Mouse (Mus musculus) embryo, embryonic 10.5 days (tissue): Measurements from ENCODE around the gene Usp6nl.

Source experiments
- DNase-seq: peaks from one replicate; pipeline ENCODE4 v3.0.0-alpha.2; 2015; ENCODE audit warnings: low spot score

Gene Usp6nl

GRCm38 (mm10) chr2:6417158-6417557 is 94.7 kb downstream of the Usp6nl start:
- no peak for DNase-seq

- no peak for DNase-seq
Measured at GRCm38 (mm10) chr2:6423661-6424550, 101.4 kb downstream of the Usp6nl start.

DNA sequence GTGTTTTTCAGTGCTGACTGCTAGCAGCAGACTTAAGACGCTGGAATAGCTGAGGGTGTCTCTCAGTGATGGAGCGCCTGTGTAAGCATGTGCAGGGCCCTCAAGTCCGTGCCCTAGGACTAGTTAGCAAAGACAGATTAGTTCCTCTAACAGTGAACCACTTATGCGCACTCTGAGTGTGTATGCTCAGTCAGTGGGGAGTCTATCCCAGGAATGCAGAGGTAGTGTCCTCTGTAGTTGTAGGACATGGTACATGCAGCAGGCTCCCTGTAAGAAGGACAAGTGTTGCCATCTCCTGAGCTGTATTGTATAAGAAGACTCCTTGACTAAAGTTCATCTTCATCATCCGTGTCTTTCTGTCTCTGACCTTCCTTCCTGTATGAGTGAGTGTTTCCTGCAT is 102.4 kb downstream of the Usp6nl start:
- DNase-seq = no peak

DNA sequence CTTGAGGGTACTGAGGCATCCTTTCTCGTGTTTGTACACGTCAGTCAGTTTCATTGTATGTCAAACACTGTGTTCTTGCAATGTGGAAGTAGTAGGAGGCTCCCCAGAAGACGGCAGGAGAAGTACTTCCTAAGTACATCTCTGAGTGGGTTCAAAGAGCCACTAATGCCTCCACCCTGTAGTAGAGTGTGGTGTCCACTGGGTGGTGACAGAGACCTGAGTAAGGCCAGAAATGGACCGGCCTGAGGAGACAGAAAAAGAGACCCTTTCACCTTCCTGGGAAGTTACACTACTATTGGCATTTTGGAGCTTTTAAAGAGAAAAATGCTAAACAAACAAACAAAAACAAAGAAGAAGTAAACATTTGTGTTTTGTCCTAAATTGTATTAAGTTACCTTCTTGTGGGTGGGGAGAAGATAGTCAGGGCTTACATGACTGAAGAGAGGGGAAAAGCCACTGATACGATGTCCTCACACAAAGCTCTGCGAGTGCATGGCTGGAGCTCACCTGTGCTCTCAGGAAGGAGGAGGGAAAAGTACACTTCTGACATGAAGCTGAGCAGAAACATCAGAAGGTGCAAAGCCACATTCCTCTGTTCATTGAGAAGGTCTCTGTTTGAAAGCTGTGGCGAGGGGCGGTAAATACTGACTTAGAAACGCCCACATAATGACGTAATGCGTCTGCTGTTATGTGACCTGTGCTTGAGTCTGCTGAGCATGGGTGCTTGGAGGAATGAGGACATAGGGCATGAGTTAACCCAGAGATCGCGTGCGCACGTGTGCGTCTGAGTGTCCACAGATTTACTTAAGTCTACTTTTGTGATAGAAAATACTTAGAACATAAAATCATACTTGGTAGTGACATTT is 113.9 kb downstream of the Usp6nl start:
- DNase-seq = peak; percentile 73

DNA sequence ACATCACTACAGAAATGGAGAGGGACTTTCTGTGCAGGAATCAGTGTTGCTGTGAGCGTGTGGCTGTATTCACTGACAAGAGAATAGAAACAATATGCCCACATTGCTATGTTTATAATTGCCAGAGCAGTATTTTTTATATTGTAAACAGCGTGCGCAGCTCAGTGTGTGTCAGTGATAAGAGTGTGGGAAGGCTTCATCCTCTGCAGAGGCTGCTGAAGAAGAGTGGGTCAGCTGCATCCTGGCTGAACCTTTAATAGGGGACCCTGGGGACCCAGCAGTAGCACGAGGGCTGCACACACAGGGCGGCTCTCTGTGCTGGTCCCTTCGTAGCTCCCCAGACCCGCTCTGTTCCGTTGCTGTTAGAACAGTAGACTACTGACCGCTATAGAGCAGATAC is 119.2 kb downstream of the Usp6nl start:
- no peak for DNase-seq

- no peak for DNase-seq
Measured at GRCm38 (mm10) chr2:6442302-6442701, 119.8 kb downstream of the Usp6nl start.

DNA sequence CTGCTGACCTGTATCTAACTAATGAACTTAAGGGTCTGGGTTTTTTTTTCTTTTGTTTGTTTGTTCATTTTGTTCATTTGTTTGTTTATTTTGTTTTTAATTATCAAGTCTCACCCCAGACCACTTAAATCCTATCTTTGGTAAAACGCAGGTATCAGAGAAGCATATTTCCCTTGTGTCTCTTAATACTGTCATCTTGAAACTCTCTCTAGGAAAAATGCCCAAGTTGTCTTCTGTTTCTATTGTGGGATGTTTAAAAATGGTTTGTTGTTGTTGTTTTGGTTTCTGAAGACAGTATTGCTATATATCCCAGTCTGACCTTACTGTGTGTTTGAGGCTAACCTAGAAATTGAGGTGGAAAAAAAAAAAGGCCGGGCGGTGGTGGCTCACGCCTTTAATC is 121.5 kb downstream of the Usp6nl start:
- no peak for DNase-seq

GRCm38 (mm10) chr2:6444723-6445169 is 122.3 kb downstream of the Usp6nl start:
- no peak for DNase-seq

DNA sequence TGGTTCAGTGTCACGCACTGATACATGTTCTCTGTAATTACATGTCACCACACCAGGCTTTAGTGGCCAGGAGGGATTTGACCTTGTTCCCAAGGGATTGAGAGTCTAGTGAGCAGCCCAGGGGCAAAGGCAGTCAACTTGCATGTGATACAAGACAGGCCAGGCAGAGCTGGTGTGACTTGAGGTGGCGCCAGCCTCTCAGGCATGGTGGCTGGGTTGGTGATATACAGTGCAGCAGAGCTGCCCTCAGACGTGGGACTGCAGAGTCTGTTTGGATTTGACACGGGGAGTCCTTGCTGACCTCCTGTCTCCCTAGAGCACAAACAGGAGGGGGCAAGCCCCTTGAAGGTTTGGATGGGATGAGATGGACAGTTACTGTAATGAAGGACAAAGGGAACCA is 123.4 kb downstream of the Usp6nl start:
- no peak for DNase-seq

- no peak for DNase-seq
Measured at GRCm38 (mm10) chr2:6448880-6449279, 126.4 kb downstream of the Usp6nl start.

DNA sequence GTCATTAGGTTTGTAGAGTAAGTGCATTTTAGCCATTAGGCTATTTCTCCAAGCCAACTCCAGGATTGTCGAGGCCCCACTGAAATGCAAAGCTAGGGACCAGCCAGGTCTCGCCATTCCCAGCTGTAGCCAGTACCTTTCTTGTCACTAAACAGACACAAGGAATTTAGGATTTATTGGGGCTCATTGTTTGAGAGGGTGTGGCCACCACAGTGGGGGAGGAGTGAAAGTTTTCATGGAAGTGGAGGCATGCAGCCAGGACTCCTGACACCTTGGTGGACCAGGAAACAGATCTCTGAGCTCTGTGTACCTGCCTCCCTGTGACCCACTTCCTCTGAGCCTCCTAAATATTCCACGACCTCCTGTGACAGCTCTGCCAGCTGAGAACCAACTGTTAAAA is 127.2 kb downstream of the Usp6nl start:
- DNase-seq = no peak

- no peak for DNase-seq
Measured at GRCm38 (mm10) chr2:6450544-6450943, 128.1 kb downstream of the Usp6nl start.

GRCm38 (mm10) chr2:6454941-6455516 is 132.6 kb downstream of the Usp6nl start:
- DNase-seq = no peak

- DNase-seq = no peak
Measured at GRCm38 (mm10) chr2:6459282-6460047, 137.0 kb downstream of the Usp6nl start.

DNA sequence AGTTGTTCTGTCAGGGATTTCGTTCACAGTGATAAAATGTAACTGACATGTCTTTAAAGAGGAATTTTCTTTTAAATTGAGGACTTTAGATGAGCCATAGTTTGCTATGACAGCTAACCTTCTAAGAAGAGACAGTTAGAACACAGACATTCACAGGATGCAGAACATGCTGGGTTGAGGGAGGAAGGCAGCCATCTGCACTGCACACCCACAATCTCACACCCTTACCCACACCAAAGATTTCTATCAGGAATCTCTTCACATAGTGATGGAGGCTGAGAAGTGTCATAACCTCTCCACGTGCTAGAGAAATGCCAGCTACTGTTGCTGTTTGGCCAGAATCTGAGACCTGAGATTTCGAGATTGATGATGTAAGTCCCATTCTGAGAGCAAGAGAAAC is 139.8 kb downstream of the Usp6nl start:
- no peak for DNase-seq

DNA sequence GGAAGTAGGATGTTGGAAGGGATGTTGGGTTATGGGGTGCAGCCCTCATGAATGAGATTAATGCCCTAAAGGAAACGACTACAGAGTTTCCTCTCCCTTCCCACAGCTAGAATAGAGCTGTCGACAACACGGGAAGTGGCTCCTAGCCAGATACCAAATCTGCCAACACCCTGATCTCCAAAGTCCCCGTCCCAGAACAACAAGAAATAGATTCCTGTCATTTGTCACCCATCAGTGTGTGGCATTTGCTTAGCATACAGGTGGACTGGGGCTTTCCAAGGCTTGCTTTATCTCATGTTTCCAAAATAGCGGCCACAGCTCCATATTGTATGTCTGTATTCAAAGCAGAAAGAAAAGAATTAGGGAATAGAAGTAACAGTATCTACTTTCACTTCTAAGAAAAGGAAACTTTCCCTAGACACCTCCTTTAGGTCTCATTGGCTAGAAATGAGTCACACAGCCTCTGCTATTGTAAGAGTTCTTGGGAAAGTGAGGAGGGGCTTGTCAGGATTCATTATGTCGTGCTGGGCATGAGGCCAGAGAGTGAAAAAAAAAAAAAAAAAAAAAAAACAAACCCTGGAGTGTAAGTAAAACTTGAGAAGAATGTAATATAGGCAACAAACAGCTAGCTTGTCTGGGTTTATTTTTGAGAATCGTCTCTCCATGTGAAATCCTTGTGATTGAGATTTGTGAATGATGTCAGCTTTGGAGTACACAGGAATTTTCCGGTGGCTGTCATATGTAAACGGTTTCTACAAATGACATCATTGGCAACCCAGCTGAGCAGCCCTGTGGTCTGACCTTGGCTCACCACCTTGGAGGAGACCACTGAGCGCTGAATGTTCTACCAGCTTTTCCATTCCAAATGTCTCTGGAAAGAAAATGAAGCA is 141.6 kb downstream of the Usp6nl start:
- DNase-seq = no peak

- DNase-seq = no peak
Measured at GRCm38 (mm10) chr2:6466396-6466795, 143.9 kb downstream of the Usp6nl start.

DNA sequence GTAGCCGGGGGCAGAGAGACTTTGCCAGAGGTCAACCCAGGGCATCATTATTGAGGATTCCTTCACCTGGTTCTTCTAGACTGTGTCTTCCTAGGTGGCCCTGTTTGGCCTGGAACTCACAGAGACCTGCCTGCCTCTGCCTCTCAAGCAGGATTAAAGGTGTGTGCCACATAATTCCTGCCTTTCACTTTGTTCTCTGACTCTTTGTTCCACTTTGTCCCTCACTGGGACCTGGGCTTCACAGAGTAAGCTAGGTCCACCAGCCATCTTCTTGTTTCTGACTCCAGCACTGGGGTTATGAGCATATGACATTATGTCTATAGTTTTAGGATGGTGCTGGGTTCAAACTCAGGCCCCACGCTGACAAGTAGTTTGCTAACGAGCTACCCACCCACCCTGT is 144.9 kb downstream of the Usp6nl start:
- no peak for DNase-seq

DNA sequence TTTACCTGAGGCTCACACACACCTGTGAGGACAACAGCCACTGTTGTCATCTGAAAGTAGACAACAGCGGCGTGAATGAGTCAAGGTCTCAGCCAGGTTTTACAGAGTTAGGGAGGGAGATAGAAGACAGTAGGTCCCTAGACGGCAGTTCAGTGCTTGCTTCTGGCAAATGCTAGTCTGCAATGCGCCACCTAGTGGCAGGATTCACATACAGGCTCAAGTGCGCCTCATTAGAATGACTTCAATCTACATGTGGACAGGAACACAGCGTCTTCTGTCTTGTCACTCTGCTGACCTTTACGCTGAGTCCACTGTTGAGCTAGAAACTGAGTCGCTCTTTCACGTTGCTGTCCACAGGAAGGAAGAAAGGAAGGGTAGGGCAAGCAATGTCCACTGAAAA is 146.7 kb downstream of the Usp6nl start:
- peak; percentile 90 for DNase-seq

DNA sequence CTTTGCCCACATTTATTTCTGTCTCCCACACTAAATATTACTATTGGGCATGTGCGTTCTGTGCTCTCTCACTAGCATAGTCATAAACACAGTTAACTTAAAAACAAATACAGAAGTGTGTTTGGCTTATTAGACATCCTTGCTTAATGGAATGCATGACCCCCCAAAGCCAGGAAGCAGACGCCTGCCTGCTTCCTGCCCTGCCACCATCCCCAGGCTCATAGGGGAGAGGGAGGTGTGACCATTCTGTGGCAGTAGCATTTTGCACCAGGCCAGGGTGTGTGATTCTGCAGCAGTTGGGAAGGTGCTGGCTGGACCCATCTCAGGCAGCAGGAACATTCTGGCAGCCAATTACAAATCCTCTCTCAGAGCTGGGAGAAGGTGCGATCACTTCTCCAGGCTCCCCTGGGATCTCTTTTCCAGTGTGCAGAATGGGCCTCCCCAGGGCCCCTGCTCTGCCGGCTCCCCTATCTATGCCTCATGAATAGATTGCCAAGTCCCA is 148.7 kb downstream of the Usp6nl start:
- DNase-seq = no peak

GRCm38 (mm10) chr2:6473829-6474228 is 151.4 kb downstream of the Usp6nl start:
- DNase-seq = no peak
